Mouse (Mus musculus) erythroblast, embryonic 14.5 days (primary cell): ENCODE data around the gene Pgbd1. TPM values are rescaled to one million over a fixed set of nuclear protein-coding genes. Genes with fewer than 3 reads are reported as not detected.
"Not testable (repeated sequence)": the region's sequence is repeated elsewhere in the genome, so short reads cannot be mapped to it uniquely, and the experiment has no call there.

ENCODE experiments used
- H3K27me3 ChIP-seq: 2 replicates; pipeline ENCODE4 v1.6.1; 2012; ENCODE audit warnings: inconsistent platforms; ENCODE audit not compliant: control insufficient read depth
- H3K36me3 ChIP-seq: 2 replicates; pipeline ENCODE4 v1.6.1; 2012; ENCODE audit warnings: mild to moderate bottlenecking, inconsistent platforms; ENCODE audit not compliant: control insufficient read depth
- H3K4me1 ChIP-seq: 2 replicates; pipeline ENCODE4 v1.6.1; 2012; ENCODE audit warnings: inconsistent platforms; ENCODE audit not compliant: control insufficient read depth
- H3K4me3 ChIP-seq: replicated peaks from 2 replicates; pipeline ENCODE3; 2012; ENCODE audit warnings: moderate library complexity, mild to moderate bottlenecking, inconsistent platforms
- H3K9me3 ChIP-seq: 2 replicates; pipeline ENCODE4 v1.6.1; 2012; ENCODE audit warnings: low read length, inconsistent platforms, mixed read lengths; ENCODE audit not compliant: control insufficient read depth
- GATA1 ChIP-seq: IDR thresholded peaks from 2 replicates; pipeline ENCODE4 v1.6.1; 2012; ENCODE audit warnings: low read length, inconsistent platforms, mixed read lengths
- TAL1 ChIP-seq: IDR thresholded peaks from 3 replicates; pipeline ENCODE4 v1.6.1; 2012; ENCODE audit warnings: low read length, inconsistent platforms, mixed read lengths
- polyA plus RNA-seq: library from polyadenylated mRNA; stranded (reverse); fragments of >175 nt; gene quantifications from 2 replicates; pipeline ENCODE4 v1.2.3, GENCODE M21; 2012

The Pgbd1 gene
- 0.04 and 0.05 TPM in 2 replicates for polyA plus RNA-seq

- no peak for TF ChIP-seq GATA1
- no peak for TF ChIP-seq TAL1
- H3K9me3 ChIP-seq = no peaks in the 10 kb centered on the region
- peaks cover 27% of the 10 kb centered on the region for H3K36me3 ChIP-seq
- peaks cover 27% of the 10 kb centered on the region for H3K4me1 ChIP-seq
- no peaks in the 10 kb centered on the region for H3K27me3 ChIP-seq
- peak within 1 kb of the TSS; percentile 81 for H3K4me3 ChIP-seq
These were observed at the start of gene Pgbd1 for GRCm38 (mm10) chr13:21440503-21441206. Gene Pgbd1 (minus strand): TSS chr13:21441058.

- H3K27me3 ChIP-seq = no peaks in the 10 kb centered on the region
These were observed 46.0 kb upstream of the Pgbd1 start for GRCm38 (mm10) chr13:21486881-21487280.

GRCm38 (mm10) chr13:21478759-21479670 is 38.2 kb upstream of the Pgbd1 start, which contains the start of the genes Zkscan4 and Gm10065:
Gene Zkscan4 (plus strand): TSS chr13:21478907.
Gene Gm10065 (minus strand): TSS chr13:21479441.
- not testable (repeated sequence) for H3K9me3 ChIP-seq, H3K36me3 ChIP-seq, H3K27me3 ChIP-seq, H3K4me1 ChIP-seq
- peak within 1 kb of the TSS; percentile 62 for H3K4me3 ChIP-seq

More at GRCm38 (mm10) chr13:21486881-21487280, 46.0 kb upstream of the Pgbd1 start:
- no peaks in the 10 kb centered on the region for H3K36me3 ChIP-seq
- no peaks in the 10 kb centered on the region for H3K4me1 ChIP-seq
- 0 out of 2 replicates have a peak, but pooled peaks cover 2% of the 10 kb centered on the region for H3K9me3 ChIP-seq
- H3K4me3 ChIP-seq = no peak overlapping the region
- TF ChIP-seq GATA1 = no peak

- Histone ChIP-seq H3K36me3 (no peaks in the 10 kb centered on the region), H3K27me3 (no peaks in the 10 kb centered on the region; the same call in 1 of the 2 replicates), H3K4me3 (peak overlapping the region; percentile 40), H3K9me3 (no peaks in the 10 kb centered on the region), H3K4me1 (peaks cover 60% of the 10 kb centered on the region)
- TF ChIP-seq GATA1 (peak; percentile 25; the same call in 1 of the 2 replicates), TAL1 (0 out of 3 replicates have a peak, but pooled peaks have one; percentile 14)
These were observed 31.6 kb upstream of the Pgbd1 start for GRCm38 (mm10) chr13:21472427-21472826.

- Histone ChIP-seq H3K4me1 (peaks cover 64% of the 10 kb centered on the region), H3K36me3 (no peaks in the 10 kb centered on the region), H3K27me3 (peaks cover 3% of the 10 kb centered on the region; the same call in 1 of the 2 replicates), H3K4me3 (peak overlapping the region; percentile 22), H3K9me3 (no peaks in the 10 kb centered on the region)
- TF ChIP-seq TAL1 (no peak), GATA1 (no peak; the same call in 1 of the 2 replicates)
These were observed 28.2 kb upstream of the Pgbd1 start for GRCm38 (mm10) chr13:21469097-21469496.

- no peak for TF ChIP-seq GATA1
- TF ChIP-seq TAL1 = no peak
- peaks cover 61% of the 10 kb centered on the region for H3K4me1 ChIP-seq
- peaks cover 3% of the 10 kb centered on the region; the same call in 1 of the 2 replicates for H3K27me3 ChIP-seq
- no peaks in the 10 kb centered on the region for H3K36me3 ChIP-seq
- no peaks in the 10 kb centered on the region for H3K9me3 ChIP-seq
- H3K4me3 ChIP-seq = peak within 1 kb of the TSS; percentile 92
These were observed 27.5 kb upstream of the Pgbd1 start, which contains the start of gene Nkapl for GRCm38 (mm10) chr13:21468061-21469019. Gene Nkapl (minus strand): TSS chr13:21468509.

- H3K36me3 ChIP-seq = no peaks in the 10 kb centered on the region
- H3K27me3 ChIP-seq = peaks cover 3% of the 10 kb centered on the region; the same call in 1 of the 2 replicates
- peaks cover 55% of the 10 kb centered on the region for H3K4me1 ChIP-seq
- no peaks in the 10 kb centered on the region for H3K9me3 ChIP-seq
- TF ChIP-seq GATA1 = no peak
- TF ChIP-seq TAL1 = no peak
- peak overlapping the region; percentile 92 for H3K4me3 ChIP-seq
These were observed 26.5 kb upstream of the Pgbd1 start for GRCm38 (mm10) chr13:21467336-21467735.

- not testable (repeated sequence) for H3K4me3 ChIP-seq, H3K36me3 ChIP-seq, H3K9me3 ChIP-seq, H3K27me3 ChIP-seq
- peaks cover 11% of the 10 kb centered on the region for H3K4me1 ChIP-seq
These were observed 21.7 kb upstream of the Pgbd1 start for GRCm38 (mm10) chr13:21462516-21462915.
